Mouse (Mus musculus): ENCODE results near the gene Rnf169.

Gene Rnf169

GRCm38 (mm10) chr7:99893967-99894366, 86.3 kb downstream of the Rnf169 start:
- WGBS = 71% methylated on average over 3 of the region's 3 CpGs

- 89% methylated on average over 2 of the region's 2 CpGs for WGBS
Measured at GRCm38 (mm10) chr7:99892351-99892750, 87.9 kb downstream of the Rnf169 start.

GRCm38 (mm10) chr7:99891471-99891870, 88.8 kb downstream of the Rnf169 start:
- 47% methylated on average over 3 of the region's 3 CpGs for WGBS

GRCm38 (mm10) chr7:99890168-99890755, 90.0 kb downstream of the Rnf169 start:
- WGBS = 45% methylated on average over 3 of the region's 3 CpGs

DNA sequence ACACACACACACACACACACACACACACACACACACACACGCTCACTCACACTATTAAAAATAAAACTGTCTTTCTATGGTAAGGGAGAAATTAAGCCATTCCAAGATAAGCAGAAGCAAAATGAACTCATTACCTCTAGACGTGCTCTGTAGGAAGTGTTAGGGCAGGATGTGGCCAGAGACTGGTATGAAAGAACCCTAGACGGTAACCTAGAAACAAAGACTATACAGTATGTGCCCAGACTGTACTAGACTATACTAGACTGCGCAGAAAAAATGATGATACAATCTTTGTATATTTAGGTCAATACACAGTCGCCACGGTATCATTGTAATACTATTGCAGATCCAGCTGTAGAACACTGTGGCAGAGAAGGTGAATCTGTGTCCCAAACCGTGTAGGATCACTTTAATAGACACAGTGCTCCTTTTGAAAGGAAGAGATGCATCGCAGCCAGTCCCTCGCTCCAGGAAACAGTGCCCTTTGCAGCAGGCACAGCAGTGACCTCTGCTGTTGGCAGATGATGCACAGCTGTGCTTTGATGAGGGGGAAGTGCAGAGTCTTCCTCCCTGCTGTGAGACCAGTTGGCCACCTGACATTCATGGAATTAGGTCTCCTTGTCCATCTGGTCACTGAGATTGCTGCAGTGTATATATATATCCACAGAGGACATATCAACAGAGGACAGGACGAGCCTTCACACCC, 90.9 kb downstream of the Rnf169 start:
- WGBS = 44% methylated on average over 10 of the region's 10 CpGs

GRCm38 (mm10) chr7:99887230-99887735, 93.0 kb downstream of the Rnf169 start:
- WGBS = 86% methylated on average over 2 of the region's 2 CpGs

DNA sequence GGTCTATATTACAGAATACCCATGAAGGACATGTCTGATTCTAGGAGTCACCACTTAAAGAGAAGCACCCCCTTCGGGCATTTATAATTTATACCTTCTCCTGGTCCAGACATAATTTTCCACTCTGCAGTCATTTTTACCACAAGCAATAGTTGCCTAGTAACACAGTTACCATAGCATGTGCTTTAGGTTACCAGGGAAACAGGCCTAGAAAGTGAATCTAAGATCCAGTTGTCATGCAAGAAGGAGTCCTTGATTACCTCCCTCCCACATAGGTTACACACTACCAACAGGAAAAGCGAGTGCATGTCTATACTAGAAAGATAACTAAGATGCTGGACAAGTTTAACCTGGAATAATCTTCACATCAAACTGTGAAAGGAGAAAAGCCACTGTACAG, 102.0 kb downstream of the Rnf169 start:
- 49% methylated on average over 2 of the region's 2 CpGs for WGBS

DNA sequence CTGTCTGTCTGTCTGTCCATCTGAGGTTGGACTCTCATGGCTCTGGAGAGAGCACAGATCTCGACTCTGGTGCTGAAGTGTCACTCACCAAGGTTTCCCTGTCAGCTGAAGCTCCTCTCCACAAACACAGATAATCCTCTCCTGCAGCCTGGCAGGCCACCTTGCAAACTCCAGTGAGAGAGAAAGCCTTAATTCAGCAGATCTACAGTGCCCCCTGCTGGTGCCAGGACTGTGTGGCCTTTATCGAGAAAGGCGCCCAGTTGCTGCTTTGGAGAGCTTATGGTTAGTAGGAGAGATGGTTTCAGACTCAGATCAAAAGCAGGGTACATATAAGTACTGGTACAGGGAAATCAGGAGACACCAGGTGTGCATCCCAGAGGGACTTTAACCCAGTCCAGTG, 103.9 kb downstream of the Rnf169 start:
- 2% methylated on average over 3 of the region's 3 CpGs for WGBS

GRCm38 (mm10) chr7:99875891-99876290, 104.4 kb downstream of the Rnf169 start:
- WGBS = 38% methylated on average over 5 of the region's 5 CpGs

DNA sequence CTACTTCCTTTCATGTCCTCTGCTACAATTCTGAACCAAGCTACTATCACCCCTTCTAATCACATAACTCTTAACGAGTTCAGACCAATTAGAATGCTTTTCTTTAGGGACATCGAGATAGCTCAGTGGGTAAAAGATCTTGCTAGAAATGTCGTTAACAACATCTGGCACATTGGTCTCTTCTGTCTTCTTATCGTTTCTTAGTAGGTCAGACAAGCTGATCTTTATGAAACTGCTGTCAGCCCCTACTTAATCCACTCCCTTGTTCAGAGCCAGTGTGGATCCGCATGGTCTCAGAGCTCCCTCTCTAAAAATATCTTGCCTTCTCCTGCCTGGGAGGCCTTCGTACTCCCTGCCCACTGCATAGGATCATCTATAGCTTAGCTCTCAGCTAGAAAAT, 106.3 kb downstream of the Rnf169 start:
- WGBS = 59% methylated on average over 6 of the region's 6 CpGs

All from cerebral cortex, adult 2 months (tissue).